In genomic region chr14:120855181-120855580, GRCm38 (mm10) we compare ENCODE assay signal across 21 mouse cellular contexts. TPM values are rescaled to one million over a fixed set of nuclear protein-coding genes. Genes with fewer than 3 reads are reported as not detected.
A peak's percentile ranks its signal among the peaks of the same experiment; 100 is the strongest.
DNase-seq lines count a peak whose midpoint lies in the region; ATAC-seq lines count a peak whose summit lies in the region.
"Had no signal": no experiment of that assay in that cellular context is flagged by ENCODE, and none has a peak within 500 bp of the region (broad histone marks: within the 10 kb centered on the region; RNA-seq: fewer than 3 reads in every experiment).

No protein-coding gene starts in this region.

- H3K4me2 ChIP-seq in hindbrain, embryonic 11.5 days (replicated peaks; ENCODE audit: low read depth, low read length), result no peak overlapping the region
- H3K4me2 ChIP-seq: heart, embryonic 15.5 days; intestine, embryonic 15.5 days; liver, embryonic 13.5 days; midbrain, embryonic 15.5 days had no signal

- intact Hi-C loops in left cerebral cortex, postnatal 10 days (cut with DNase I), result no loop called here
- intact Hi-C loops in left cerebral cortex, postnatal 4 days (cut with DNase I), result no loop called here
- intact Hi-C loops in left cerebral cortex, postnatal 36 days (cut with DNase I), result no loop called here
- intact Hi-C loops in gastrocnemius, postnatal 14 days (cut with DNase I; ENCODE audit: low total_unique reads), result no loop called here

- no peak overlapping the region for H3K9ac ChIP-seq in hindbrain, embryonic 11.5 days (ENCODE audit: low read depth, low read length)
- H3K9ac ChIP-seq: heart, embryonic 15.5 days; intestine, embryonic 15.5 days; liver, embryonic 13.5 days; midbrain, embryonic 15.5 days had no signal

- WGBS in hindbrain, embryonic 11.5 days, result 97% methylated on average over 13 of the region's 13 CpGs

- ATAC-seq in hindbrain, embryonic 11.5 days (ENCODE audit: low FRiP score), result no peak
- no peak for ATAC-seq in erythroblast, adult 5-6 weeks (replicated peaks; ENCODE audit: low FRiP score, poor library complexity, severe bottlenecking)
- ATAC-seq: intestine, embryonic 15.5 days; lung, postnatal 0 days; midbrain, embryonic 15.5 days had no signal

- no peaks in the 10 kb centered on the region for H3K27me3 ChIP-seq in hindbrain, embryonic 11.5 days (ENCODE audit: control insufficient read depth, insufficient read depth, low read length)
- H3K27me3 ChIP-seq: heart, embryonic 15.5 days; intestine, embryonic 15.5 days; liver, embryonic 13.5 days; midbrain, embryonic 15.5 days; Patski had no signal

- no peaks in the 10 kb centered on the region for H3K4me1 ChIP-seq in hindbrain, embryonic 11.5 days (replicated peaks; ENCODE audit: control insufficient read depth, insufficient read depth, low read length)
- H3K4me1 ChIP-seq: heart, embryonic 15.5 days; intestine, embryonic 15.5 days; liver, embryonic 13.5 days; midbrain, embryonic 15.5 days had no signal

- H3K9me3 ChIP-seq in hindbrain, embryonic 11.5 days (ENCODE audit: control insufficient read depth, low read length), result no peaks in the 10 kb centered on the region
- H3K9me3 ChIP-seq: intestine, embryonic 15.5 days; midbrain, embryonic 15.5 days had no signal

- DNase-seq in cerebellum, postnatal 25 days, result peak; percentile 29 to 48
- no peak for DNase-seq in cerebellum, adult 11-12 months
- DNase-seq in left cerebral cortex, postnatal 10 days (ENCODE audit: extremely low spot score in 1 of 2, low spot score in 2 of 2), result peak; percentile 37 to 69
- no peak for DNase-seq in left cerebral cortex, postnatal 4 days
- DNase-seq in left cerebral cortex, postnatal 36 days (ENCODE audit: low spot score in 2 of 2), result peak; percentile 67 to 78
- DNase-seq in hindbrain, embryonic 11.5 days (ENCODE audit: low spot score), result no peak
- no peak for DNase-seq in gastrocnemius, postnatal 14 days
- DNase-seq: cerebellum, adult 2 months; embryo, embryonic 11 days; heart, adult 18-20 months; liver, embryonic 13.5 days; thymus, postnatal 4 days had no signal

- H3K4me3 ChIP-seq in hindbrain, embryonic 11.5 days (ENCODE audit: low read depth, low read length), result no peak overlapping the region
- H3K4me3 ChIP-seq: heart, embryonic 15.5 days; hindbrain, embryonic 10.5 days; intestine, embryonic 15.5 days; liver, embryonic 13.5 days; midbrain, embryonic 15.5 days had no signal

- no peaks in the 10 kb centered on the region for H3K36me3 ChIP-seq in hindbrain, embryonic 11.5 days (ENCODE audit: control insufficient read depth, insufficient read depth, low read length)
- H3K36me3 ChIP-seq: heart, embryonic 15.5 days; hindbrain, embryonic 10.5 days; intestine, embryonic 15.5 days; liver, embryonic 13.5 days; midbrain, embryonic 15.5 days had no signal

- no peak overlapping the region for H3K27ac ChIP-seq in hindbrain, embryonic 11.5 days (ENCODE audit: low read depth, low read length)
- H3K27ac ChIP-seq: heart, embryonic 15.5 days; hindbrain, embryonic 10.5 days; intestine, embryonic 15.5 days; kidney, postnatal 0 days; liver, embryonic 13.5 days; midbrain, embryonic 15.5 days; stomach, postnatal 0 days had no signal

RNA-seq across cellular contexts. Expression of gene Ipo5, which starts 55.8 kb away (rescaled TPM):
- total RNA-seq in left cerebral cortex, postnatal 10 days (2021), result 100 to 1,000 TPM; 131 to 137 TPM
- total RNA-seq in left cerebral cortex, postnatal 4 days (2021), result 100 to 1,000 TPM; 166 to 175 TPM
- total RNA-seq in left cerebral cortex, postnatal 36 days (2021), result 100 to 1,000 TPM; 107 to 110 TPM
- 120 and 132 TPM in 2 replicates for polyA plus RNA-seq in hindbrain, embryonic 11.5 days (2014; fragmentation: Nextera tagmentation; extraction: Ambion mirVana)
- 27.8 and 31.3 TPM in 2 replicates for total RNA-seq in erythroblast, adult 5-6 weeks (2015; ENCODE audit: low replicate concordance)
- total RNA-seq in erythroblast, adult 5-6 weeks (2017; ENCODE audit: low replicate concordance), result 28.0 and 41.3 TPM in 2 replicates
- total RNA-seq in gastrocnemius, postnatal 14 days (2021), result 10 to 100 TPM; 79.7 to 84.1 TPM

Comparison
In these comparisons a context has a peak if more than half of its experiments do, and no peak if none do; other contexts are left out.
1. DNase-seq: peak in cerebellum, postnatal 25 days (2 of 2), left cerebral cortex, postnatal 10 days (2 of 2) and left cerebral cortex, postnatal 36 days (2 of 2); none in cerebellum, adult 11-12 months (single experiment), left cerebral cortex, postnatal 4 days (single experiment), hindbrain, embryonic 11.5 days (single experiment) and gastrocnemius, postnatal 14 days (single experiment).